9 mouse cellular contexts compared by ENCODE assay signal in genomic region chr13:91165200-91165599, GRCm38 (mm10). TPM values are rescaled to one million over a fixed set of nuclear protein-coding genes. Genes with fewer than 3 reads are reported as not detected.
DNase-seq lines count a peak whose midpoint lies in the region.
"Had no signal": no experiment of that assay in that cellular context is flagged by ENCODE, and none has a peak within 500 bp of the region (broad histone marks: within the 10 kb centered on the region; RNA-seq: fewer than 3 reads in every experiment).

No protein-coding gene starts in this region.

- intact Hi-C loops in left cerebral cortex, postnatal 25 days (cut with DNase I): loop anchor here (5.0 kb wide), 1 partner anchor 202 kb away; no protein-coding TSS in a partner anchor

- DNase-seq in adrenal gland, adult (ENCODE audit: inconsistent age in 2 of 2, low spot score in 1 of 2): peak; percentile 75 to 89
- DNase-seq in adrenal gland, postnatal 4 days (ENCODE audit: low spot score in 2 of 2): no peak
- DNase-seq in urinary bladder, postnatal 14 days (ENCODE audit: low spot score): peak; percentile 54
- DNase-seq in urinary bladder, postnatal 10 days (ENCODE audit: low spot score): no peak
- DNase-seq in left cerebral cortex, postnatal 25 days (ENCODE audit: low spot score in 2 of 2): peak; percentile 32 to 85
- DNase-seq in cerebellum, postnatal 36 days: no peak
- no peak for DNase-seq in spleen, adult 18-20 months
- DNase-seq in cerebellum, adult 9-11 months: no peak
- DNase-seq: cerebellum, adult 11 months had no signal

RNA-seq across cellular contexts. Expression of gene Atg10, which starts 58.6 kb away (rescaled TPM):
- 10 to 100 TPM; 22.4 to 23.4 TPM for total RNA-seq in adrenal gland, postnatal 4 days (2021)
- total RNA-seq in left cerebral cortex, postnatal 25 days (2021): 10 to 100 TPM; 14.3 TPM

Comparison
In these comparisons a context has a peak if more than half of its experiments do, and no peak if none do; other contexts are left out.
1. DNase-seq: peak in adrenal gland, adult (2 of 2), urinary bladder, postnatal 14 days (single experiment) and left cerebral cortex, postnatal 25 days (2 of 2); none in adrenal gland, postnatal 4 days (0 of 2), urinary bladder, postnatal 10 days (single experiment), cerebellum, postnatal 36 days (0 of 2), spleen, adult 18-20 months (0 of 2) and cerebellum, adult 9-11 months (single experiment).